Mouse (Mus musculus): ENCODE measurements around the gene Olfr726. TPM values are rescaled to one million over a fixed set of nuclear protein-coding genes. Genes with fewer than 3 reads are reported as not detected.

Gene Olfr726
- total RNA-seq (2023): not detected

DNA sequence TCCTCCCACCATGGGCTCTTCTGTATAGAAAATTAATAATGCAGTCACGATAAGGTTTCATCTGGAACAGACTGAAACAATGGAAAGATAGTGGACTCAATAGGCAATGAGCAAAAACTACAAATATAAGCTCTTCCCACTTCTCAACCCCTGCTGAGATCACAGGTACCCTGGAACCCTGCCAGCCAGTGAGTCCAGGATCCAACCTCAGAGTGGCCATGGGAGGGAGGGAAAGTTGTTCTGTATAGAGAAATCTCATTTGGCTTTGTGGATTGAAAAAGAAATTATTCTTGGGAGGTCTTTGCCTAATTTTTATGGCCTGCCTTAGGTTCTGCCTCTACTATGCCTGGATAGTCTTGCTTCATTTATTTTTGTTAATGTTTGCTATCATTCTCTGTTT, at the start of gene Olfr726:
Gene Olfr726, minus strand, starts transcription at position 101 of the 400 bp plus-strand sequence.

DNA sequence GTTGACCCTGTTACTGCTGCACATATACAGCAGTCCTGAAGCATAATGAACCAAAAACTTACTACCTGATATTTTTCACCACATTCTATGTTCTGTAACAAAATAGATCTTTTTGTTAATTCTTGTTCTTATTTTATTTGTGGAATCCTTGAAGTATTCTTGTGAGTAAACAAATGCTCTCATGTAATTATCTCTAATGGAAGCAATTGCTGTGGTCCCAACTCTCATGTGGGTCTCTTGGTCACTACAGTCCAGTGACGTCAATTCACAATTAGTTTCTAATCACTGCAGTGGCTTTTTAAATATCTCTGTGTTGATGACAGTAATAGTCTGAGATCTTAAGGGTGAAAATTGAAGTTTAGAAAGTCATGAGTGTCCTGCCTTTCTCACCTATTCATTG, 32.1 kb upstream of the Olfr726 start, which contains the start of gene Olfr727:
Gene Olfr727, plus strand, starts transcription at position 301 of the 400 bp plus-strand sequence.

DNA sequence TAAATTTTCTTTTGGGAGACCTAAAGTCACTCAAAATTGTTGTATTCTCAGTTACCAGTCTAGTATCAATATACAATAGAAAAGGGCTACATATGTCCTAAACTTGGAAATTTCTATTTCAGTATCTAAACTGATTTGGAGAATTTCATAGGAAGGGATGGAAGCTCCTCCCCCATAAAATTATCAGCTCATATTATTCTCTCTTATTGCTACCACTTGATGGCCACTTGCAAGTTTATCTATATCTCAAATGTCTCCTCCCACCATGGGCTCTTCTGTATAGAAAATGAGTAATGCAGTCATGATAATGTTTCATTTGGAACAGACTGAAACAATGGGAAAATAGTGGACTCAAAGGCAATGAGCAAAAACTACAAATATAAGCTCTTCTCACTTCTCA, 50.5 kb downstream of the Olfr726 start, which contains the start of gene Olfr725:
Gene Olfr725, minus strand, starts transcription at position 101 of the 400 bp plus-strand sequence.

Other genes starting within 250 kb of the Olfr726 start
- gene Olfr722, start 189.0 kb downstream of the Olfr726 start, total RNA-seq (2023): not detected
- gene Olfr723, start 159.2 kb downstream of the Olfr726 start, total RNA-seq (2023): not detected
- gene Olfr724, start 127.7 kb downstream of the Olfr726 start, total RNA-seq (2023): not detected
- not detected for gene Olfr725, start 50.6 kb downstream of the Olfr726 start, total RNA-seq (2023)
- not detected for gene Olfr727, start 32.2 kb upstream of the Olfr726 start, total RNA-seq (2023)
- not detected for gene Olfr728, start 51.7 kb upstream of the Olfr726 start, total RNA-seq (2023)
- gene Olfr729, start 62.0 kb upstream of the Olfr726 start, total RNA-seq (2023): not detected
- gene Olfr730, start 97.2 kb upstream of the Olfr726 start, total RNA-seq (2023): not detected
- gene Olfr731, start 150.9 kb upstream of the Olfr726 start, total RNA-seq (2023): not detected
- not detected for gene Olfr732, start 193.3 kb upstream of the Olfr726 start, total RNA-seq (2023)
- not detected for gene Olfr733, start 210.6 kb upstream of the Olfr726 start, total RNA-seq (2023)
- not detected for gene Olfr734, start 235.8 kb upstream of the Olfr726 start, total RNA-seq (2023)

All from B cell, adult 67 days (primary cell).